Mouse (Mus musculus) G1E (cell line): Measurements from ENCODE around the gene Prickle1. TPM values are rescaled to one million over a fixed set of nuclear protein-coding genes. Genes with fewer than 3 reads are reported as not detected.

Experiments used
- ATAC-seq: 2 replicates; pipeline ENCODE4 v1.8.0; 2016; ENCODE audit warnings: mild to moderate bottlenecking; ENCODE audit not compliant: insufficient number of reproducible peaks, poor library complexity, low FRiP score, severe bottlenecking; ENCODE audit errors: extremely low read depth
- DNase-seq: peaks from one replicate; pipeline ENCODE4 v3.0.0; 2012; ENCODE audit warnings: low spot score
- H3K27me3 ChIP-seq: 2 replicates; pipeline ENCODE4 v1.6.1; 2012; ENCODE audit warnings: mild to moderate bottlenecking, low read length, inconsistent platforms; ENCODE audit not compliant: insufficient read depth
- H3K36me3 ChIP-seq: replicated peaks from 2 replicates; pipeline ENCODE3; 2012; ENCODE audit warnings: mild to moderate bottlenecking, inconsistent platforms
- H3K4me1 ChIP-seq: 2 replicates; pipeline ENCODE4 v1.6.1; 2012; ENCODE audit warnings: low read depth, low read length, inconsistent platforms, mixed read lengths; ENCODE audit not compliant: insufficient read depth
- H3K4me3 ChIP-seq: 2 replicates; pipeline ENCODE4 v1.5.1; 2012; ENCODE audit warnings: low read depth, mild to moderate bottlenecking, inconsistent platforms, low read length, moderate library complexity, mixed read lengths
- H3K9me3 ChIP-seq: replicated peaks from 2 replicates; pipeline ENCODE4 v1.6.1; 2012; ENCODE audit warnings: inconsistent platforms
- CTCF ChIP-seq: IDR thresholded peaks from 2 replicates; pipeline ENCODE4 v1.5.1; 2012; ENCODE audit warnings: low read depth, low read length, inconsistent platforms, mixed read lengths
- GATA1 ChIP-seq: IDR thresholded peaks from 2 replicates; pipeline ENCODE4 v1.6.1; 2012; ENCODE audit warnings: borderline replicate concordance, low read length, inconsistent platforms, mixed read lengths
- GATA2 ChIP-seq: IDR thresholded peaks from 2 replicates; pipeline ENCODE4 v1.6.1; 2012; ENCODE audit warnings: low read depth, low read length, inconsistent platforms, borderline replicate concordance
- POLR2AphosphoS5 ChIP-seq: IDR thresholded peaks from 2 replicates; pipeline ENCODE4 v1.6.1; 2012; ENCODE audit warnings: low read depth, low read length, inconsistent platforms; ENCODE audit not compliant: insufficient replicate concordance
- TAL1 ChIP-seq: conservative IDR thresholded peaks from 2 replicates; pipeline ENCODE4 v1.6.1; 2012; ENCODE audit warnings: low read depth, low read length, inconsistent platforms, mixed read lengths
- polyA plus RNA-seq: library from polyadenylated mRNA; stranded (reverse); fragments of >175 nt; gene quantifications from 2 replicates; pipeline ENCODE4 v1.2.3, GENCODE M21; 2012
- total RNA-seq, 2 experiments: library from RNA; stranded (forward) in 1 of 2; stranded (reverse) in 1 of 2; fragments of 200-1000 nt in 1 of 2; fragments of >200 nt in 1 of 2; fragmentation: Nextera tagmentation in 1 of 2; gene quantifications; 2 replicates each; pipeline ENCODE4 v1.2.3; 2014 to 2017

The Prickle1 gene
- total RNA-seq (2014; fragmentation: Nextera tagmentation): not detected in 2 replicates
- total RNA-seq (2017): under 0.01 TPM in 1 of 2 replicates, not detected in the other
- not detected in 2 replicates for polyA plus RNA-seq

DNA sequence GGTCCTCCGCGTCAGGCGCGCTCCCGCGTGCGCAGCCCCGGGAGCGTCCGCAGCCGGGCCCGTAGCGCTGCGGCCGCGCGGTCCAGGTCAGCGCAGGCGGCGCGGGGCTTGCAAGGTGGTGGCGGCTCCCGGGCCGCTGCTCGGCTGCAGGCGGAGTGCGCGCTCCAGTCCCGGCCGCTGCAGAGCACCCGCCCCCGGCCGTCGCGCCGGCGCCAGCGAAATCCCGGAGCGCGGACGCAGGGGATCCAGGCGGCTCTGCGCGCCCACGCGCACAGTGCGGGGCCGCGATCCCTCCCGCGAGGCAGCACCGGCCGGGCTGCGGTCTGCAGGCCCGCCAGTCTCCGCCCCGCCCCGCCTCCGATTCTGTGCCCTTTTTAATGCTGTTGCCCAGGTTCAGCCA, at the start of gene Prickle1:
TSS of gene Prickle1 (minus strand) at position 146 of the 400 bp plus-strand sequence.
- no peak for DNase-seq
- no peaks in the 10 kb centered on the region for H3K4me1 ChIP-seq
- no peaks in the 10 kb centered on the region for H3K36me3 ChIP-seq
- TF ChIP-seq POLR2AphosphoS5: no peak
- TF ChIP-seq TAL1: no peak
- TF ChIP-seq GATA2: no peak
- TF ChIP-seq CTCF: no peak
- no peak for TF ChIP-seq GATA1
- no peak for ATAC-seq
- H3K9me3 ChIP-seq: peaks cover 57% of the 10 kb centered on the region
- no peak within 1 kb of the TSS; the same call in 1 of the 2 replicates for H3K4me3 ChIP-seq
- no peaks in the 10 kb centered on the region for H3K27me3 ChIP-seq

- TF ChIP-seq GATA2 (no peak), TAL1 (no peak), CTCF (no peak), GATA1 (no peak), POLR2AphosphoS5 (no peak)
- Histone ChIP-seq H3K27me3 (no peaks in the 10 kb centered on the region), H3K36me3 (no peaks in the 10 kb centered on the region), H3K4me3 (no peak overlapping the region), H3K9me3 (peaks cover 42% of the 10 kb centered on the region), H3K4me1 (no peaks in the 10 kb centered on the region)
- DNase-seq (no peak), ATAC-seq (no peak)
These were observed 44.5 kb upstream of the Prickle1 start for GRCm38 (mm10) chr15:93640221-93640620.

GRCm38 (mm10) chr15:93636976-93637375, 41.3 kb upstream of the Prickle1 start:
- H3K9me3 ChIP-seq: peaks cover 47% of the 10 kb centered on the region
- H3K27me3 ChIP-seq: no peaks in the 10 kb centered on the region
- no peak overlapping the region for H3K4me3 ChIP-seq
- no peaks in the 10 kb centered on the region for H3K36me3 ChIP-seq
- ATAC-seq (no peak; the same call in 1 of the 2 replicates), DNase-seq (no peak)
- H3K4me1 ChIP-seq: no peaks in the 10 kb centered on the region
- TF ChIP-seq CTCF (no peak), POLR2AphosphoS5 (no peak), GATA2 (no peak), GATA1 (no peak), TAL1 (no peak)

- no peak for DNase-seq
- Histone ChIP-seq H3K4me3 (no peak overlapping the region), H3K4me1 (no peaks in the 10 kb centered on the region), H3K27me3 (no peaks in the 10 kb centered on the region), H3K36me3 (no peaks in the 10 kb centered on the region), H3K9me3 (peaks cover 48% of the 10 kb centered on the region)
- no peak for ATAC-seq
- TF ChIP-seq GATA1 (no peak), CTCF (no peak), POLR2AphosphoS5 (no peak), TAL1 (no peak), GATA2 (no peak)
These were observed 39.9 kb upstream of the Prickle1 start for GRCm38 (mm10) chr15:93635603-93636002.

DNA sequence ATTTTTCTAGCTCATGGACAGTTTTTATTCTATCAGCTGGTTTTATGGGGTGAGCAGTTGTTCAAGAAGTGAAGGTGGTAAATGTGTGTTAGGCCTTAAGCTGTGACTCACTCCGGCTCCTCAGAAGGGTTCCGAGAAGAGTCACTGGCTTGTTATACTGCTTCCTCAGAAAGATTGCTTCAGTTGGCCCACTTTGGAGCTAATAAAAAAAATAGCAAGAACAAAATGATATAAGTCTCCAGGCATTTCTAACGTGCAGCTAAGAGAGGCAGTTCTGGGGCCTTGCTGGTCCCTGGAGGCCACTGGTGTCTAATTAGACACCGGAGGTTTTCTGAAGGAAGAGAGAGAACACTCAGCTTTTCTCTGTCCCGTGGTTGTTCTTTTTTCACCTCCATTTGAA, 38.8 kb upstream of the Prickle1 start:
- DNase-seq (no peak), ATAC-seq (no peak)
- no peaks in the 10 kb centered on the region for H3K27me3 ChIP-seq
- H3K36me3 ChIP-seq: no peaks in the 10 kb centered on the region
- H3K9me3 ChIP-seq: peaks cover 57% of the 10 kb centered on the region
- H3K4me1 ChIP-seq: no peaks in the 10 kb centered on the region
- TF ChIP-seq GATA1 (no peak), TAL1 (no peak), GATA2 (no peak), CTCF (no peak), POLR2AphosphoS5 (no peak)
- H3K4me3 ChIP-seq: no peak overlapping the region

GRCm38 (mm10) chr15:93630001-93630541, 34.4 kb upstream of the Prickle1 start:
- TF ChIP-seq TAL1: no peak

DNA sequence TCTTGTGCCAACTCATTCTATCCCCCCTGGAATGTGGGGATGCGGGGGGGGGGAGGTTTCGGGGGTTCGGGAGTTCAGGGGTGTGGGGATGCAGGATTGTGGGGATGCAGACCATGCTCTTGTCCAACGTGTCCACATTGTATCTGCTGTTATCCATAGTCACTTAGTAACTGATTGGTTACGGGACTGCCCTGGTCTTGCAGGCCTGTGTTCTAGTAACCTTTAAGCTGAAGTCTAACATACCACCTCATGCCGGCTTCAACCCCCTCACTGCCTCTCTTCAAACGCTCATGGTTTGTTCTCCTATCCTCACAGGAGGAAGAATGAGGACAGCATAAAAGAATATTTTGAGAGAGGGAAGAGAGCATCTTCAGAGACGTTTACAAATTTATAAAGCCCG, 33.5 kb upstream of the Prickle1 start:
- Histone ChIP-seq H3K36me3 (no peaks in the 10 kb centered on the region), H3K4me3 (no peak overlapping the region), H3K9me3 (peaks cover 63% of the 10 kb centered on the region), H3K4me1 (no peaks in the 10 kb centered on the region), H3K27me3 (no peaks in the 10 kb centered on the region)
- no peak for TF ChIP-seq GATA1
- no peak for TF ChIP-seq TAL1
- no peak for TF ChIP-seq CTCF
- no peak for TF ChIP-seq GATA2
- no peak for TF ChIP-seq POLR2AphosphoS5
- ATAC-seq (no peak), DNase-seq (no peak)

More at GRCm38 (mm10) chr15:93630001-93630541, 34.4 kb upstream of the Prickle1 start:
- Histone ChIP-seq H3K36me3 (no peaks in the 10 kb centered on the region), H3K27me3 (no peaks in the 10 kb centered on the region), H3K4me3 (no peak overlapping the region), H3K4me1 (no peaks in the 10 kb centered on the region), H3K9me3 (peaks cover 63% of the 10 kb centered on the region)
- ATAC-seq (no peak), DNase-seq (no peak)
